Mouse (Mus musculus) hematopoietic multipotent progenitor cell, adult 10-12 weeks (in vitro differentiated cells): ENCODE results near the gene P2ry10. TPM values are rescaled to one million over a fixed set of nuclear protein-coding genes. Genes with fewer than 3 reads are reported as not detected.

Experiments used
- polyA plus RNA-seq: library from polyadenylated mRNA; stranded (reverse); fragments of >175 nt; gene quantifications from 2 replicates; pipeline ENCODE4 v1.2.3, GENCODE M21; 2012; ENCODE audit warnings: low replicate concordance

The P2ry10 gene
- polyA plus RNA-seq: 1.8 and 4.1 TPM in 2 replicates

GRCm38 (mm10) chrX:107088177-107088576 lies at the start of gene P2ry10:
P2ry10 (plus strand) TSS chrX:107088492.

DNA sequence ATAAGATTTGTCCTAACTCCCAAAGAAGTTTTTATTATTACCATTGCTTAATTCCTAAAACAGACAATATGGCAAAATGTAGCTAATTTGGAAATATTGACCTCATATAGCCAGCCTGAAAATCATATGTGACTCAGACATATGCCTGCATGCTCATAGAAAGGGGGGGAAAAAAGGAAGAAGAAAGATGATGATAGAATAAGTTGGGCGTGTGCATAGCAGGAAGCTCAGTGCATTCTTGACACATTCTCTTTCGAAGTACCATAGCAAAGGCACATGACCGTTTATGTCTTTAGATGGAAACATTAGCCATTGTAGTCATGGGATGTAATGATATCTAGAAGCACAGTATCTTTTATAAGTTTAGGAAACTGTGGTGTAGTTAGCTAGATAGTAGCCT lies 60.4 kb downstream of the P2ry10 start, which contains the start of gene P2ry10b:
Gene P2ry10b, plus strand, starts transcription at position 247 of the 400 bp plus-strand sequence.

Other genes starting within 250 kb of the P2ry10 start
- gene Rtl3, start 247.8 kb upstream of the P2ry10 start, polyA plus RNA-seq: not detected in 2 replicates
- gene Lpar4, start 167.9 kb upstream of the P2ry10 start, polyA plus RNA-seq: not detected in 2 replicates
- 1.7 and 2.4 TPM in 2 replicates for gene P2ry10b, start 60.4 kb downstream of the P2ry10 start, polyA plus RNA-seq
- gene Gpr174, start 167.4 kb downstream of the P2ry10 start, polyA plus RNA-seq: 0.42 and 3.6 TPM in 2 replicates